Mouse (Mus musculus) layer of hippocampus, postnatal 10 days (tissue): Measurements from ENCODE around the gene Cfap73. TPM values are rescaled to one million over a fixed set of nuclear protein-coding genes. Genes with fewer than 3 reads are reported as not detected.

Source experiments
- DNase-seq, 2 experiments: peaks; one replicate each; pipeline ENCODE4 v3.0.0; 2021; ENCODE audit warnings: low spot score in 2 of 2
- long read RNA-seq: library from polyadenylated mRNA; stranded (forward); transcript quantifications from one replicate; pipeline ENCODE4 v2.0.0, GENCODE M21; 2023
- total RNA-seq, 2 experiments: library from RNA; stranded (reverse); gene quantifications; 2 replicates each; pipeline ENCODE4 v1.2.3; 2021

The Cfap73 gene
- under 1 TPM; 0.76 to 0.80 TPM for total RNA-seq
- long read RNA-seq, partial matches to known transcripts: 0 of 1 reads
- long read RNA-seq, other reads (novel, unspliced or antisense): 0 of 1 reads

DNA sequence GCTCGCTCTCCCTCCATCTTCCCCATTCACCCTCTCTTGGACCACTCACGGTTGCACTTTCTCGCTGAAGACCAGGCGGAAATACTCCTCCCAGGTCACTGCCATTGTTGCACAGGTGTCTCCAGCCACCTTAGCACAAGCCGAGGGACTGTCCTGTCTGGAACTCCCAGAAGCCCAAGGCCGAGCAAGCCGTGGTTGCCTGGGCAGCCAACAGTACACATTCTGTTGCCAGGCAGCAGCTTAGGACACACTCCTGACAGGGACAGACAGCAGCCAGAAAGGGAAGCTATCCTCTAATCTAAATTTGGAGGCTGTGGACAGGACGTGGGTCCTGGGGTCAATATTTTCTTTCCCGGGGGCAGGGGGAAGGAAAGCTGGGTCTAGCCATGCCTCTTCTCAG is at the start of gene Cfap73:
TSS of gene Cfap73 (minus strand) at position 105 of the 400 bp plus-strand sequence.
- no peak for DNase-seq

DNA sequence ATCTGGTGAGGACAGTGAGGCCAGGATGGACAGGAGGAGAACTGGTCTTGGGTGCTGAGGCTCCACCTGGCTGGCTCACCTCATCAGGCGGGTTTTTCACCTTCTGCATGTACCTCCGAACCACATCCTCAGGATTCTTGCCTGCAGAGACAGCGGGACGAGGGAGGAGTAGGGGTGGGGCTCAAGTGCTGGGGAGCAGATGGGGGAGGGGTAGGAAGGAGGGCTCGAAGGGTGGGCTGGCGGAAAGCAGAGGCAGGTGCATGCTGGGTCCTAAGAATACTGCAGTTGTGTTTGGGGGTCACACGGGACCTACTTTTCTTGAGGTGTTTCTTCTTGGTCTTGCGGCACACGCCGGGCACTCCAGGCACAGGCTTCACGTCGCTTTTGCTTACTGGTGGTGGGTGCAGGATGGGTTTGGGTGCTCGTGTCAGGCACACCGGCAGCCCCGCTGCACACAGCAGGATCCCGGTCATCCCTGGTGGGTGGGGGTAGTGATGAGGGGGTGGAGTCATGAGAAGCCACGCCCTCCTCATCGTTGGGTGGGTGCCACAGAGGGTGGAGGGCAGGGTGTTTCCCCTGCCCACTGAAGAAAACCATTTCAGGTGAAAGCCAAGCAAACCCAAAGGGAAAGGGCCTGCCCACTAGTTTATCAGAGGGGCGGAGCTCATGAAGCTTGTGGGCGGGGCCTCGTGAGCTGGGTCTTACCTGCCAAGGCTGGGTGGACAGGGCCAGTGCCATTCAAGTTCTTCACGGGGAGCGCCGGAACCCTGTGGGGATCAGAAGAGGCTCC is 49.1 kb upstream of the Cfap73 start:
- DNase-seq: no peak

DNA sequence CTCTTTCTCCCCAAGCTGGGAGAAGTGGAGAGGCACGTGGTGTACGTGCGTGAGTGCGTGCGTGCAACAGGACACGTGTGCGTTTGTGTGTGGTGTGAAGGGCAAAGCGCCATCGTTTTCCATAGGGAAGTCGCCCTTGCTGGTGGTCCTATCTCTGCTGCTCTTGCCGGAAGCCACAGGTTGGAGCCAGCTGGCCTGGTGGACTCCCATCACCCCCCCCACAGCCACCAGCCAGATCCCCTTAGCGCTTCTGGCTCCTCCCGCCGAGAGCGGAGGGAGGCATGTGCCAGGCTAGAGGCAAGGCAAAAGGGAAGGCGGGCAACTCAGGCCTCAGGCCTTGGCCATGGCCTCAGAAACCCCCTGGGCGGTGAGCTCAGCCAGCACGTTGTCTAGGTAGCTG is 46.9 kb upstream of the Cfap73 start:
- peak; percentile 56 to 67 for DNase-seq

DNA sequence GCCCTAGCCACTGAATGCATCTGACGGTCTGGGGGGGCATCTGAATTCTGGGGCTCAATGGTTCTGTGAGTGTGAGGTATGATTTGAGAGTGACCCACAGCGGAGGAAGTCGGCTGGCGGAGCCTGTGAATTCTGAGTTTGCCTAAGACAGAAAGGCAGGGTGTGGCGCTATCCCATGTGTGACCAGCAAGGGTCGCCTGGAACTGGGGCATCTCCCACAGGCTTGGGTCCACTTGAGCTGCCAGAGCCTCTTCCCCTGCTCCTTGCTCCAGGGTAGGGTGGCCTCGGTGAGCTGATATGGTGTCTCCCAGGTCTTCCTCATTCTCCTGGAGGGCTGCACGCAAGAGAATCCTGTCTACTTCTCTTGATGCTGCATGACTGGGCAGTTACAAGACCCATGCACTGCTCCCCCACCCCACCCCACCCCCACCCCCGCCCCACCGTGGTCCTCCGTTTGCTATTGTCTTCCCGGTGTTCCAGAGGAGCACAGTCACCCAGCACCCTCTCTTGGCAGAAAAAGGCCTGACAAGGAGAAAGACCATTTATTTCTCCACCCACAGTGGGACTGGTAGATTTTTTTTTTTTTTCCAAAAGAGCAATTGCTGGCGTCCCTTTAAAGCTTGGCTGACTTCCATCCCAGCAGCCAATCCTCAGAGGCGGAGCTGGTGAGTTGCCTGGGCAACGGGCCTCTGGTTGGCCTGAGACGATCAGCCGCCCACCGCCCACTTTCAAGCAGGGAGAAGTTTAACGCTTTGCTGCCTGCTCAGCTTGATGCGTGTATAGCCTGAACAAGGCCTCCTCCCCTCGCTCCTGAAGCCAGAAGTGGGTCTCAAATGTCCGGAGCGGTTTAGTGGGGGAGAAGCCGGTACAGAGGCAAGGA is 45.9 kb upstream of the Cfap73 start:
- DNase-seq: peak; percentile 90 to 93

DNA sequence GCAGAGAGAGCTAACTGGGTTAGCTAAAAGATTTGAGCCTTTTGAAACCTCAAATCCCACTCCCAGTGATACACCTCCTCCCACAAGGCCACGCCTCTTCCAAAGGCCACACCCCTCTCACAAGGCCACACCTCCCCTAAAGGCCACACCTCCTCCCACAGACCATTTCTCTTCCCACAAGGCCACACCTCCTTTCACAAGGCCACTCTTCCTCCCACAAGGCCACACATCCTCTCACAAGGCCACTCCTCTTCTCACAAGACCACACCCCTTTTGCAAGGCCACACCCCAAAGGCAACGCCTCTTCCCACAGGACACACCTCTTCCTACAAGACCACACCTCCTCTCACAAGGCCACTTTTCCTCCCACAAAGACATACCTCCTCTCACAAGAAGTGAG is 43.5 kb upstream of the Cfap73 start:
- no peak for DNase-seq

DNA sequence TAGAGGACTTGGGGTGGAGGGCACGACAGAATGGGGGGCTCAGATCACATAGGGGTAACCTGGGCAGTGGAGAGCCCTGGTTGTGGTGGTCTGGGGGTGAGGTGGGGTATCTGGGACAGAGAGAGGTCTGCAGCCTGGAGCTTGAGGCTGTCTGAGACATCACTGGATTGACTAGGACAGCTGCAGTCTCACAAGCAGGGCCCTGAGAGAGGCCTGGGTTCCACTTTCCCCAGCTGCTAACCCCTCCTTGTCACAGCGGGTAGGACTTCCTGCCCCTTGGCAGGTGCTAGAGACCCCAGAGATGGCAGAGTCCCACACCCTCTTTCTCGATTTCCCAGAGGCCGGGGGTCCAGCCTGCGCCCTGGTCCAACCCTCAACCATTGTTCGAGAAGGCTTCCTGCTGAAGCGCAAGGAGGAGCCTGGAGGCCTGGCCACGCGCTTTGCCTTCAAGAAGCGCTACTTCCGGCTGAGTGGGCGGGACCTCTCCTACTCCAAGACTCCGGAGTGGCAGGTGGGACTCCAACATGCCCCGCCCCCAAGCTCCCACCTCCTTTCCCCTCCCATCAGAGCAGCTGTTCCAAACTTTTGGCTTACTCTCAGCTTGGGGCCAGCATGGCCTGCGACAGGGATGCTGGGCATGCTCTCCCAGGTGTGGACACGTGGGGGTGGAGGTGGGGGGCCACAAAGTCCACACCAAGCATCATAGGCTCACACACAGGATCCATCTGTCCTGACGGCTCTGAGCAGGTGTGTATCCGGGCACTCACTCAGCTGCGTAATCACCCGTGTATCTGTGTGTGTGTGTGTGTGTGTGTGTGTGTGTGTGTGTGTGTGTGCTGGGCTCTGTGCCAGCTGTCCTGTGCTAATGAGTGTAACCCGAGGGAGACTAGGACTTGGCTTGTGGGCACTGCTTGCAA is 40.5 kb upstream of the Cfap73 start:
- DNase-seq: no peak

DNA sequence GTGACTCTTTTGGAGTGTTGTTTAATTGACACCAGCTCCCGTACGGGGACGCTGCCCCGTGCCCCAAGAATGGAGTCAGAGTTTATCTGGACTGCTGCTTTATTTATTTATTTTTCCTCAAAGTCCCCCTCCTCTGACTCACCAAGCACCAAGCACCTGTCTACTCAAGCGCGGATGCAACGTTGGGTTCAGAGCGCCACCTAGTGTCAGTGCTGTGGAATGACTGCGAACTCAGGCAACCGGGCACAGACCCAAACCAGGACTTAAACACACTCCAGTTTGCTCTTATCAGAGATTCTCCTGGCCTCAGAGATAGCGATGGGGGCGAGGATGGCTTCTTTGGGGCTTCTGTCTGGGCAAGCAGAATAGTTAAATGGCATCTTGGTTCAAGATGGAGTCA is 39.6 kb upstream of the Cfap73 start:
- DNase-seq: peak; percentile 87

DNA sequence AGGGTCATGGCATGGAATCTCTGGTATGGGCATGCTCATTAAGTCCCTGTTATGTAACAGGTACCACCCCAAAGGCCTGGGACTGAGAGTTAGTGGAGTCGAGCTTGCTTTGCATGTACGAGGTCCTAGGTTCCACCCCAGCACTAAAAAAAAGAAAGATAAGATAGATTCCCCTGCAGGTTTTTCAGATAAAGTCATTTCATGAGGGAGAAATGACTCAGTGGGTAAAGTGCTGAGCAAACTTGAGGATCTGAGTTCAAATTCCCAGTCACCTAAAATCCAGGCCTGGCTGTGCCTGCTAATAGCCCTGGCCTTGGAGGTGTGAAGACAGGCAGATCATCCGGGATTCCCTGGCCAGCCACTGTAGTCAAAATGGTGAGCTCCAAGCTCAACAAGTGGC is 37.8 kb upstream of the Cfap73 start:
- DNase-seq: no peak

DNA sequence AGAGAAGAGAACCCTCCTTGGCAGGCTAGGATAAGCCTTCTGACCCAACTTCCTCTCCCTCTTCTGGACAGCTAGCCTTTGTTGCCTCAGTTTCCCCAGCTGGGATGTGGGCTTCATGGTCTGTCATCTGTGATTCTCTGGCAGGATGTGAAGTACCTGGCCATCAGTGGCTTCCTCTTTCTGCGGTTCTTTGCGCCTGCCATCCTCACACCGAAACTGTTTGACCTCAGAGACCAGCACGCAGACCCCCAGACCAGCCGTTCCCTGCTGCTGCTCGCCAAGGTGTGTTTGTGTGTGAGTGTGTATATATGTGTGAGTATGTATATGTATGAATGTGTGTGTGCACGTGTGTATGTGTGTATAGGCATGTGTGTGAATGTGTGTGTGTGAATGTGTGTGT is 36.1 kb upstream of the Cfap73 start:
- no peak for DNase-seq

DNA sequence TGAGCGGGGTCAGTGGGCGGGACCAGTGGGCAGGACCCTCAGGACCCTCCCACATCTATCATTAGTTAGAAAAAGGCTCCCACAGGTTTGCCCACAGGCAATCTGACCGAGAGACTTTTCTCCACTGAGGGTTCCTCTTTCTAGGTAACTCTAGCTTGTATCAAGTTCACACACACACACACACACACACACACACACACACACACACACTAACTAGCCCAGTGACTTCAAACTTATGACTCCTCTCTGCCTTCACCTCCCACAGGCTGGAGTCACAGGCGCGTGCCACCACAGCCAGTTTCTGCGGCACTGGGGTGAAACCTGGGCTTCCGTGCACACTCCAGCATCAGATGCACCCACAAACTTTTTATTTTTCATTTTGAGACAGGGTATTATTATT is 34.7 kb upstream of the Cfap73 start:
- no peak for DNase-seq

DNA sequence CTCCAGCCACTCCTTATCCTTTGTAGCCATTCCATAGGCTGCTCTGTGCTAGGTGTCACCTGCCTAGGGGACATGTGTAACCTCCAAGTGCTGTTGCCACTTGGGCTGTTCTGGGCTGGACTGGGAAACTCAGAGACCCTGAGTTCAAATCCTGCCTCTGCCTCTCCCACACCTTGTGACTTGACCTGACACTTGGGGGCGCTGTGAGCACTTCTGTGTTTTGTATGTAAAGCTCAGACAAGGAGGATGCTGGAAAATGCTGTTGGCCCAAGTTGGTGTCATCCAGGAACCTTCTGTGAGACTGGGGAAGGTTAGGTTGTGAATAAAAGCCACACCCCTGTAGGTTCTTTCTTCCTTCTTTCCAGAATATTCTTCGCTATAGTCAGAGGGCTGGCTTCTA is 30.9 kb upstream of the Cfap73 start:
- DNase-seq: no peak

DNA sequence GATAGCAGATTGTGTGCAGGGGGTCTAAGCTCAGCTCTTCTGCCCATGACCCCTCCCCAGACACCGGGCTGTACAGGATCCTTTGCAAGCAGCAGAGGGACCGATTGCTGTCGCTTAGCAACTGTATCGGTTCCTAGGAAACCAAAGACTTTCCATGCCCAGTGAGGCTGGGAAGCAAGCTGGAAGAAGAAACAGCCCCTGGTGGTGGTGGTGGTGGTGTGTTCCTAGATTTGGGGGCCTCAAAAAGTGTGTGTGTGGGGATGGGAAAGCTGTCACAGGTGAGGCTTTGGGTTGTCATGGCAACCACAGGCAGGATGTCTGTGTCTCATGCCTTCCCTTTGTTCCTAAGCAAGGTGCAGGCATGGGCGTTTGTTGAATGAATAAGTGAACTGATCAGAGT is 26.8 kb upstream of the Cfap73 start:
- DNase-seq: peak; percentile 62 to 64

DNA sequence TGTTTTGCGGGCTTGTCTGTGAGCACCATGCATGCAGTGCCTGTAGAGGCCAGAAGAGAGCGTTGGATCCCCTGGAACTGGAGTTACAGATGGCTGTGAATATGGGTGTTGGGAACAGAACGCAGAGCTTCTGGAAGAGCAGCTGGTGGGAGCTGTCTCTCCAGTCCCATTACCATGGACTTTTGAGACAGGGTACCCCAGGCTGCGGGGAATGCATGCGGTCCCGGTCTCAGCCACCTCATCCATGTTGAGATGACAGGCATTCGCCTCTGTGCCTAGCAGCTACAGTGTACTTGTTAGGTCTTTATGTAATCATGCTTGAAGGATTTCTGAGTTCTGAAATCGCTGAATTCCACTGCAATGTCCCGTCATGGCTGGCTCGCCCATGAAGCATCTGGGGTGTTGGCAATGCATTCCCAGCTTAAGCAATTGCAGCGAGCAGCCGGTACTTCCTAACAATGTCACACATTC is 22.3 kb upstream of the Cfap73 start:
- peak; percentile 61 to 69 for DNase-seq

DNA sequence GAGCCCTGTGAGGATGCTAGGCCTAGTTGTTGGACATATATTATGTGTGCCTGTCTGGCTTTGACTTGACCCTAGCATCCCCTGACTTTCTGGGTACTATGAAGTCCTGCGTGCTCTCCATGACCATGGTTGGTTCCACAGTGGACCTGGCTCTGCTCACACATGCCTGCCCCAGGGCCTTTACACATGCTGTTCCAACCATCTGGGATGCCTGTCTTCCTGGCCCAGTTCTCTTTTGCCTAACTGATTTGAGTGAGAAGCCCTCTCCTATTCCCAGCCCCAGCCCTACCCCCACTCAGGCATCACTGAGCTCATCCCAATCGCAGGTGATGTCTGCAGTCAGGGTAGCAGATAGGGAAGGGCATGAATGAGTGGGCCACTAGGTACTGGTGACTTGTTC is 19.8 kb upstream of the Cfap73 start:
- no peak for DNase-seq

DNA sequence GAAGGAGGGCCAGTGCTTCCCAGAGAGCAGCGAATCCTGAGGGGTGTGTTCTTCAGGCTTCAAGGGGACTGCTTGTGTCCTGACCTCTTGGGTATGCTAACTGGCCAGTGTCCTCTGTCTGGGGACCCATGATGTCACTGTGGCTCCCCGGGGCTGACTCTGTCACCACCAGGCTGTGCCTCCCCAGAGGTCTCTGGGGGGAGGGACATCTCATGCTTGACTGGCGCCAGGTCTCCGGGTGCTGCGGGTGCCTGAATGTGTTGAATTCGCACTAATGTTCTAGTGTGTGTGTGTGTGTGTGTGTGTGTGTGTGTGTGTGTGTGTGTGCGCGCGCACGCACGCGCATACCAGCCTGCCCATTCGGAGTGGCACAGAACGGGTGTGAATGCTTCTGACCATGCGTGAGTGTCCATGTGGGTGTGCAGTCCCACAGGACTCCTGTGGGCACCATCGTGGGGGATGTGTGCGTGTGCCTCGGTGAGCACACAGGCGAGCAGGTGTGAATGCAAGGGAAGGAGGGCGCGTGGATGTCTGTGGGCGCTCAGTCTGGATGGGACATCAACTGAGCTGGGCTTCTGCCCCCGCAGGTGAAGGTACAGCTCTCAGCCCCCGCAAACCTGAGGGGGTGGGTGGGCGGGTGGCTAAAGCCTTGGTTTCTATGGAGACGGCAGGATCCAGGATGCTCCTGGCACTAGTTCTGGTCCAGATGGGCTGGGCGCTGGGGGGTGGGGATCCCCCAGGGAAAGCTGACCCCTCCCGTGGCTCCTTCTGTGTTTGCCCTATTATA is 19.1 kb upstream of the Cfap73 start:
- DNase-seq: no peak

DNA sequence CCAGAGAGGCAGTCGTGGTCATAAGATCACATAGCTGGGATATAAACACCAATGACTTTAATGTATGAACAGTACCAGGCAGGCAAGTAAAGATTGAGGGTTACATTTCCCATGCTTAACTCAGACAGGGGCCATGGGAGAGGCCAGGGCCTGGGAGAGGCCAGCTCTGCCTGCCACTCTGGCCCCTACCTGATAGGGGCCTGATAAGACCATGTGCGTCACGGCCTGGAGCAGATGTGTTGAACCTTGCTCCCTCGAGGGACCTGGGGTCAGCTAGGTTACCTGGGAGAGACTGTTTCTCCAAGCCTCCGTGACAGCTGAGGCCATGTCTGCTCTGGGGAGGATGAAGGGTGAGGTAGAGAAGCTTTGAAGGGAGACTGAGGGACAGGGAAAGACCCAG is 17.2 kb upstream of the Cfap73 start:
- no peak for DNase-seq

DNA sequence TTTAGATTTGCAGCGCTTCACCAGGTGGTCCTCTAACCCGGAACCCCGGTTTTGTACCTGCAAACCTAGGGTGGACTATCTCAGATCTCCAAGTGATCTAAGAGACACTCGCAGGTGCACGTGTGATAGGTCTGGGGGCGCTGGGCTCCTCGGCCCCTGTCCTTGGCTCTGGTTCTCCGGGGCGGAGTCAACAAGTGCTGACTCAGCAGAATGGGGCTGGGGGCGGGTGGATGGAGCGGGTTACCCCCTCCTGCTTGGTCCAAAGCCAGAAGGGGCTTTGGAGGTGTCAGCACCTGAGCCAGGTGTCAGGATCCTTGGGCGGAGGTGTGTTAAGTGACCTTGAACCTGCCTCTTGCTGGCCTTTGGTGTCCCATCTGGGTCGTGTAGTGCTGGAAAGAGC is 15.9 kb upstream of the Cfap73 start:
- DNase-seq: peak in 1 of 2 experiments; percentile 30

DNA sequence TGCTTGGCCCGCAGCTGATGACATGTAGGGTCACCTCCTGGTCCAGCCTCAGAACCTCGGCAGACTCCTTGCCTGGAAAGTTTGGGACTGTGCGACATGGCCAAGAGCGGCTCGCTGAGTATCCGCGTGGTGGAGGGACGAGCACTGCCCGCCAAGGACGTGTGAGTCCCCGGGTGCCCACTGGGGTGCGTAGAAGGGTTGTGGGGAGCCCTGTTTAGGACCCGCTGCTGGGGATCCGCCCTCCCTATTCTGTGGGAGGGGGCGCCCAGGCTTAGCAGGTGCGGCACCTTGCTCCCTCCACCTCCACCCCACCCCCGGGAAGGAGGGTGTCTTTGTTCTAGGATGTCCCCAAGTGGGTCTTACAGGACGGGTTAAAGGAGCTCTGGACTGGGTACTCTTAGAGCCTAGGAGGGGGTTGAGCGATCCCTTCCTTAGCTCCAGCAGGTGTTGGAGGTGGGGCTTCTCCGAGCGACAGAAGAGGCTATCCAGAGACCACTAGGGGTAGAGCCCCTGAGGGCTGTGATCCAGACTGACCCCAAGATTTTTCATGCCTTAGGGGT is 15.4 kb upstream of the Cfap73 start:
- DNase-seq: peak; percentile 62 to 64

DNA sequence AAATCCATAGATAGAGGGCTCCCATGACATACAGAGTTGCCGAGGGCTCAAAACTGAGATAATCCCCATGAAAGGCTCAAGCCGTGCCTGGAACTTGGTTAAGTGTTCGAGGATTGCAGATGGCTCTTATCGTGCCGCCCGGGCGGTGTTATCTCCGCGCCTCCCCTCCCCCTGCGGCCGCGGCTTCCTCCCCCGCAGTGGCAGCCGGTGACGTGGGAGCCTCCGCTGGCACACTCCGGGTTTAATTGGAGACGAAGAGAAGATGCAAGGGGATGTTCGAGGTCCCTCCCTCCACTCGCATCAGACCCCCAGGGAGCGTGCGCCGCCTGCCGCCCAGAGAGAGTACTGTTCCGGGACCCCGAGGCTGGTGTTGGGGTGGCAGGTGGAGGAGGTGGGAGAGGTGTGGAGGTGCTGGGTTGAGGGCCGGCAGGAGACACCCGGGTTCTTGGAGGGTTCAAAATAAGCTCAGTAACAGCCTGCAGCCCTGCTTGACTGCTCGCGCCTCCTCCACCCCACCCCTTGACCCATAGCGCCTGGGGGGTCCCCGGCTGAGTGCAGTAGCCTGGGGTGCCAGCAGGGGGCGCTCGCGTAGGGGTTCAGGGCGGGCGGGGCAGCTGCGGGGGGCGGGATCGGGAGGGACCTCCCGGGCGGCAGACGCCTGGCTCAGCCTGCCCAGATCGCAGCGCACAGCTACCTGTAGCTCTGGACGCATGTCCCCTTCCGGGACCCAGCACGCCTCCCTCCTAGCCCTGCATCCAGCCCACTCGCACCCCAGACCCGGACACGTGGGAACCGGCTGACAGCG is 14.7 kb upstream of the Cfap73 start, which contains the start of gene Rasal1:
TSS of gene Rasal1 (plus strand) at position 244 of the 805 bp plus-strand sequence.
- DNase-seq: peak; percentile 80 to 86
